Mouse (Mus musculus): ENCODE data around the gene Appl1. TPM values are rescaled to one million over a fixed set of nuclear protein-coding genes. Genes with fewer than 3 reads are reported as not detected.

Appl1 gene
- polyA plus RNA-seq, 1 experiment from 2014 or later = 31.3 TPM

DNA sequence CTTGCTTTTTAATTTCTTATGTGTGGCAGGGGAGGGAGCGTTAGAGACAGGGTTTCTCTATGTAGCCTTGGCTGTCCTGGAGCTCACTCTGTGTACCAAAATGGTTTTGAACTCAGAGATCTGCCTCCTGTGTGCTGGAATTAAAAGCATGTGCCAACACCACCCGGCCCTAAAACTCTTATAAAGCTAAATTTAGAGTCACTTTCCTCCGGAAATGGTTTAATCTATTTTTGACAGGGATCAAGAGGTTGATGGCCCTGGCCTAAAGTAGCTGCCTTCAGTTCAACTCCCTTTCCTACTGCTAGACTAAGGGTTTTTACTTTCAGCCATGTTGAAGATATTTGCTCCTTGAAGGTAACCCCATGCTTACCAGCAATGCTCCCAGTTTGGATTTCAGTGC, 22.4 kb upstream of the Appl1 start:
- Histone ChIP-seq H3K4me1 (ENCODE audit: insufficient read depth, low read length) (peaks cover 15% of the 10 kb centered on the region), H3K4me3 (ENCODE audit: low read length) (no peak overlapping the region), H3K27ac (ENCODE audit: low read length) (peak overlapping the region; percentile 2; the same call in 1 of the 2 replicates), H3K9ac (replicated peaks; ENCODE audit: low read length) (no peak overlapping the region), H3K27me3 (ENCODE audit: insufficient read depth, low read length) (no peaks in the 10 kb centered on the region), H3K36me3 (ENCODE audit: insufficient read depth, low read length) (no peaks in the 10 kb centered on the region), H3K9me3 (ENCODE audit: low read length) (no peaks in the 10 kb centered on the region), H3K4me2 (replicated peaks; ENCODE audit: low read depth, low read length) (no peak overlapping the region)
- ATAC-seq (ENCODE audit: low FRiP score, low TSS enrichment) = no peak
- WGBS = 31% methylated on average over 3 of the region's 3 CpGs

DNA sequence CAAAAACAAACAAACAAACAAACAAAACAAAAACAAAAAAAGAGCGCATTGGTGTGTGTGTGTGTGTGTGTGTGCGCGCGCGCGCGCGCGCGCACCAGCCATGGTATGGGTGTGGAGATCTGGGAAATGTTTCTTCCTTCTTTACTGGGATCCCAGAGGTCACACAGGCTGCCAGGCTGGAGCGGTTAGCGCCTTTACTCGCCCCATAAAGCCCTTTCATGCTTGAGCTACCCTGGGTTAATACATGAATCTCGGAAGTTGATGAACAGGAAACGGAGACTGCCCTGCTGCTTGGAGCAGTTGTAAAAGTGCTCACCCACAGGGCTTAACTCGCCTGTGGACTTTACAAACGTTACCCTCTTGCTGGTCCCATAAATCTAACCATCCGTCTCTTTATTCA, 20.6 kb upstream of the Appl1 start:
- WGBS = 37% methylated on average over 18 of the region's 18 CpGs
- Histone ChIP-seq H3K9ac (replicated peaks; ENCODE audit: low read length) (no peak overlapping the region), H3K27me3 (ENCODE audit: insufficient read depth, low read length) (no peaks in the 10 kb centered on the region), H3K27ac (ENCODE audit: low read length) (peak overlapping the region; percentile 65), H3K4me2 (replicated peaks; ENCODE audit: low read depth, low read length) (no peak overlapping the region; the same call in 1 of the 2 replicates), H3K36me3 (ENCODE audit: insufficient read depth, low read length) (no peaks in the 10 kb centered on the region), H3K4me3 (ENCODE audit: low read length) (no peak overlapping the region), H3K4me1 (ENCODE audit: insufficient read depth, low read length) (peaks cover 15% of the 10 kb centered on the region), H3K9me3 (ENCODE audit: low read length) (no peaks in the 10 kb centered on the region)
- ATAC-seq (ENCODE audit: low FRiP score, low TSS enrichment) = peak; percentile 91

DNA sequence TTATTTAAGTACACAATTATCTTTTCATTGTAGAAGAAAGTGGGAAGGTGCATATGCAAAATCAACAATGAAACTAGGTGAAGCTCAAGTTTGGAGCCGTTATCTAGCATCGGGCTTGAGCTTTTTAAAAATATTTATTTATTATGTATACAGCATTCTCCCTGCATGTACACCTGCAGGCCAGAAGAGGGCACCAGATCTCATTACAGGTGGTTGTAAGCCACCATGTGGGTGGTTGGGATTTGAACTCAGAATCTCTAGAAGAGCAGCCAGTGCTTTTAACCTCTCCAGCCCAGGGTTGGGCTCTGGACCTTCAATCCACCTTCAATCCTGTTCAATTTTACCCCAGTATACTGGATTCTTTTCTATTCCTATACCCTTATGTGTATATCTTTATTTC, 17.7 kb upstream of the Appl1 start:
- 81% methylated on average over 2 of the region's 2 CpGs for WGBS
- ATAC-seq (ENCODE audit: low FRiP score, low TSS enrichment) = no peak
- H3K4me2 ChIP-seq (replicated peaks; ENCODE audit: low read depth, low read length) = no peak overlapping the region
- H3K27ac ChIP-seq (ENCODE audit: low read length) = no peak overlapping the region
- no peaks in the 10 kb centered on the region for H3K9me3 ChIP-seq (ENCODE audit: low read length)
- no peaks in the 10 kb centered on the region for H3K36me3 ChIP-seq (ENCODE audit: insufficient read depth, low read length)
- peaks cover 5% of the 10 kb centered on the region for H3K4me1 ChIP-seq (ENCODE audit: insufficient read depth, low read length)
- no peak overlapping the region for H3K9ac ChIP-seq (replicated peaks; ENCODE audit: low read length)
- no peak overlapping the region for H3K4me3 ChIP-seq (ENCODE audit: low read length)
- H3K27me3 ChIP-seq (ENCODE audit: insufficient read depth, low read length) = no peaks in the 10 kb centered on the region

DNA sequence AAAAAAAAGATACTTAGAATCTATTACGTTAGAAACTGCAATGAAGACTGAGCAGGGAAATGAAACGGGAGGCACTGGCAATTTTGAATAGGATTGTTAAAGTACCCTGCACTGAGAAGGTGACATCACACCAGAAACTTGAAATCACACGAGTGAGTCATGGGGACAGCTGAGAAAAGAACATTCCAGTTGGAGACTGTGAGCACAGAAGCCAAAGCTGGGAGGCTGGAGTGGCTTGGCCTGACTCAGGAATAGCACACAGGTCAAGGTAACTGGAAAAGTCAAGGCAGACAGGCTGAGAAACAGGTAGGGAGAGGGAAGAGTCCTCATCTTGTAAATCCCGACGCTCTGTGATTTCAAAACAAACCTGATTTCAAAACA, 11.1 kb upstream of the Appl1 start:
- ATAC-seq (ENCODE audit: low FRiP score, low TSS enrichment) = no peak
- WGBS = 75% methylated on average over 5 of the region's 5 CpGs

DNA sequence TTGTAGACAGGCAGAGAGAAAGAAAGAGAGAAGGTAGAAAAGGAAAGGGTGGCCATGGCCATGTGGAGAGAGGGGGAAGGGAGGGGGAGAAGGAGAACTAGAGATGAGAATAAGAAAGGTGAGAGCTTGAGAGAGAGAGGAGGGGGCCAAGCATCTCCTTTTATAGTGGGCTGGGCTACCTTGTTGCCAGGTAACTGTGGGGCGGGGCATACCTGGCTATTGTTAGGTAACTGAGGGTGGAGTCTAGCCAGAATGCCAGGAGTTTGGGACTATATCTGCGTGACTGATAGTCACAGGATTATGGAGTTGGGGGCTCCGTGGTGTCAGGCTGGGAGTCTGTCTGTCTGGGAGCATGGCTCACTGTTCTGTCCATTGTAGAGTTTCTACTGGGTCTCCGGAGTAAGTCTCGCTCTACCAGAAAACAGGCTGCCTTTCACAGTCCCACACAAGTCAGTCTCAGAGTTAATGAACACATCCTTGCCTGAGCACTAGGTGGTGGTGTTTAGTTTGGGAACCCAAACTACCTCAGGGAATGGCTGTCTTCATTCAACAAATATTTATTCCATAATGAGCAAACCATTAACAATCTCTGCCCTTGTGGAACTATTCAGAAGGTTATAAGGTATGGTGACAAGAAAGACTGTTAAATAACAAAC, 10.6 kb upstream of the Appl1 start:
- no peaks in the 10 kb centered on the region for H3K27me3 ChIP-seq (ENCODE audit: insufficient read depth, low read length)
- H3K4me2 ChIP-seq (replicated peaks; ENCODE audit: low read depth, low read length) = no peak overlapping the region
- no peaks in the 10 kb centered on the region for H3K36me3 ChIP-seq (ENCODE audit: insufficient read depth, low read length)
- no peak overlapping the region for H3K4me3 ChIP-seq (ENCODE audit: low read length)
- H3K4me1 ChIP-seq (ENCODE audit: insufficient read depth, low read length) = peaks cover 6% of the 10 kb centered on the region
- WGBS = 75% methylated on average over 5 of the region's 5 CpGs
- ATAC-seq (ENCODE audit: low FRiP score, low TSS enrichment) = no peak
- no peak overlapping the region for H3K9ac ChIP-seq (replicated peaks; ENCODE audit: low read length)
- no peak overlapping the region for H3K27ac ChIP-seq (ENCODE audit: low read length)
- H3K9me3 ChIP-seq (ENCODE audit: low read length) = peaks cover 8% of the 10 kb centered on the region

More for the DNA sequence above, 11.1 kb upstream of the Appl1 start:
- no peak overlapping the region for H3K4me2 ChIP-seq (replicated peaks; ENCODE audit: low read depth, low read length)
- H3K9me3 ChIP-seq (ENCODE audit: low read length) = peaks cover 8% of the 10 kb centered on the region
- H3K27me3 ChIP-seq (ENCODE audit: insufficient read depth, low read length) = no peaks in the 10 kb centered on the region
- H3K4me1 ChIP-seq (ENCODE audit: insufficient read depth, low read length) = peaks cover 6% of the 10 kb centered on the region
- H3K36me3 ChIP-seq (ENCODE audit: insufficient read depth, low read length) = no peaks in the 10 kb centered on the region
- H3K4me3 ChIP-seq (ENCODE audit: low read length) = no peak overlapping the region
- H3K9ac ChIP-seq (replicated peaks; ENCODE audit: low read length) = no peak overlapping the region
- no peak overlapping the region for H3K27ac ChIP-seq (ENCODE audit: low read length)

DNA sequence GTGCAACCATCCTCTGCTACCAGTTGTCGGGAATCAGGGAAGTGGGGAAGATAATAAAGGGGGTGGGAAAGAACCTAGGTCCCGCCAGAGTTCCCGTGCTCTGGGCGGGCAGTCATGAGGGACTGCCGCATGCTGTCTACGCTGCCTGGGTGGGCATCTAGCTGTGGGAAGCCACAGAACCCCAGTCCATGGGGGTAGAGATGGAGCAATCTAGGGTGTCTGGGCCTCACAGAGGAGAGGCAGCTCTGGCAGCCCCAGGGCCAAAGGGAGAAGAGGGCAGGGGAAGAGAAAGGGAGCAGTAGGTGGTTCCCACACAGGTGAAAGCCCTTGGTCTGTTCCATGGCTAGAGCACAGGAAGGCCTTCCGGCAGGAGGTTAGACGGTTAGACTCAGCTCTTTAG, 10.0 kb upstream of the Appl1 start:
- WGBS = 92% methylated on average over 8 of the region's 8 CpGs
- peaks cover 6% of the 10 kb centered on the region for H3K4me1 ChIP-seq (ENCODE audit: insufficient read depth, low read length)
- no peak overlapping the region for H3K4me2 ChIP-seq (replicated peaks; ENCODE audit: low read depth, low read length)
- no peaks in the 10 kb centered on the region for H3K36me3 ChIP-seq (ENCODE audit: insufficient read depth, low read length)
- no peak overlapping the region for H3K9ac ChIP-seq (replicated peaks; ENCODE audit: low read length)
- no peak overlapping the region for H3K4me3 ChIP-seq (ENCODE audit: low read length)
- peaks cover 8% of the 10 kb centered on the region for H3K9me3 ChIP-seq (ENCODE audit: low read length)
- H3K27ac ChIP-seq (ENCODE audit: low read length) = no peak overlapping the region
- no peak for ATAC-seq (ENCODE audit: low FRiP score, low TSS enrichment)
- H3K27me3 ChIP-seq (ENCODE audit: insufficient read depth, low read length) = no peaks in the 10 kb centered on the region

DNA sequence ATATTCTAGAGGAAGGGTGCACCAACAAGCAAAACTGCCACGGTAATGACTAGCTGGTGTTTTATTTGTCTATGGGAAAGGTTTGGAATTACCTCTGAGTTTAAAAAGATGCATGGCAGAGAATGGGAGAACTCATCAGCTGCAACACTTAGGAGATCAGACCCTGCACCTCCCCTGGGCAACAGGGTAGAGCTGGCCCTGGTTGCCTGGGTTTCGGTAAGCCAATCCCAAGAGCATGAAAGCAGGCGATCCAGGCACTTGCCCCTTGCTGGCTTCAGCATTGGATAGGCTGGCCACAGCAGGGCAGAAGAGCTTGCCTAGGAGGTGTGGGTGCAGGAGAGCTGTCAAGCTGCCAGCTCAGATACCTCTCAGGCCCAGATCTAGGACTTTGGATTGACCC, 8.8 kb upstream of the Appl1 start:
- no peak overlapping the region for H3K4me3 ChIP-seq (ENCODE audit: low read length)
- ATAC-seq (ENCODE audit: low FRiP score, low TSS enrichment) = 0 out of 2 replicates have a peak, but pooled peaks have one; percentile 4
- H3K27ac ChIP-seq (ENCODE audit: low read length) = no peak overlapping the region
- no peak overlapping the region for H3K9ac ChIP-seq (replicated peaks; ENCODE audit: low read length)
- no peaks in the 10 kb centered on the region for H3K27me3 ChIP-seq (ENCODE audit: insufficient read depth, low read length)
- H3K4me2 ChIP-seq (replicated peaks; ENCODE audit: low read depth, low read length) = no peak overlapping the region
- peaks cover 6% of the 10 kb centered on the region for H3K4me1 ChIP-seq (ENCODE audit: insufficient read depth, low read length)
- 77% methylated on average over 3 of the region's 3 CpGs for WGBS
- peaks cover 8% of the 10 kb centered on the region for H3K9me3 ChIP-seq (ENCODE audit: low read length)
- no peaks in the 10 kb centered on the region for H3K36me3 ChIP-seq (ENCODE audit: insufficient read depth, low read length)

DNA sequence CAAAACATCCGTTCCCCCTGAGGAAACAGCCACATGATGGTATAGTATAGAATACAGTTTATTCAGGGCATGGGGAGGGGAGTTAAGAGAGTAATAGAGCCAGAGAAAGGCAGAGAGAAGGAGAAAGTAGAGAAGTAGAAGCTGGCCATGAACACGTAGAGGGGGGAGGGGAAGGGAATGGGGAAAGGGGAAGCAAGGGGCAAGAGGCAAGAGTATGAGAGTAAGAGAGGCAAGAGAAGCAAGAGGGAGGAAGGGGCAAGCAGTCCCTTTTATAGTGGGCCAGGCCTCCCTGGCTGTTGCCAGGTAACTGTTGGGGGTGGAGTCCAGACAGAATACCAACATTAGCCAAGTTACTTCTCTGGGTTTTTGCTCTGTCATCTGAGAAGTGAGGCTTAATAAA, 6.5 kb upstream of the Appl1 start:
- no peak for ATAC-seq (ENCODE audit: low FRiP score, low TSS enrichment)
- Histone ChIP-seq H3K4me2 (replicated peaks; ENCODE audit: low read depth, low read length) (no peak overlapping the region), H3K27ac (ENCODE audit: low read length) (no peak overlapping the region), H3K4me1 (ENCODE audit: insufficient read depth, low read length) (peaks cover 6% of the 10 kb centered on the region), H3K9ac (replicated peaks; ENCODE audit: low read length) (no peak overlapping the region), H3K9me3 (ENCODE audit: low read length) (peaks cover 8% of the 10 kb centered on the region), H3K27me3 (ENCODE audit: insufficient read depth, low read length) (no peaks in the 10 kb centered on the region), H3K4me3 (ENCODE audit: low read length) (no peak overlapping the region), H3K36me3 (ENCODE audit: insufficient read depth, low read length) (no peaks in the 10 kb centered on the region)
- WGBS = 22% methylated on average over 2 of the region's 2 CpGs

DNA sequence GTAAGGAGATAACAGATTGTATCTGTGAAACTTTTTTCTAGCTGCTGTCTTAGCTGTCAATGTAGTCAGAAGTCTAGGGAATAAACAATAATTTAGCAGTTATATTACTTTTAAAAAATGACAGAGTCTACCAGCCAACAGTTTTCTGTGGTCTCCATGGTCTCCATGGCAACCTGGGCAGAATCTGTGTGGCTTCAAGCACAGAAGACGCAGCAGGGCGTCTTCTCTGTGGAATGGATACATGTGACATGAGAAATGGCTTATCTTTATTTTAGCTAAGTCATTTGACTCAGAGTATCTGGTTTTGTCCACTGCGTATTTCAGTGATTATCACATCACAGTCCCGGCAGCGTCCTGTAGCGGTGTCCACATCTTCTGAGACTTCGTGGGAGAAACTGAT, 5.2 kb upstream of the Appl1 start:
- H3K27ac ChIP-seq (ENCODE audit: low read length) = no peak overlapping the region
- no peak overlapping the region for H3K9ac ChIP-seq (replicated peaks; ENCODE audit: low read length)
- H3K4me1 ChIP-seq (ENCODE audit: insufficient read depth, low read length) = peaks cover 6% of the 10 kb centered on the region
- H3K9me3 ChIP-seq (ENCODE audit: low read length) = peaks cover 7% of the 10 kb centered on the region
- 81% methylated on average over 7 of the region's 7 CpGs for WGBS
- H3K4me3 ChIP-seq (ENCODE audit: low read length) = no peak overlapping the region
- H3K36me3 ChIP-seq (ENCODE audit: insufficient read depth, low read length) = no peaks in the 10 kb centered on the region
- H3K27me3 ChIP-seq (ENCODE audit: insufficient read depth, low read length) = no peaks in the 10 kb centered on the region
- no peak overlapping the region for H3K4me2 ChIP-seq (replicated peaks; ENCODE audit: low read depth, low read length)
- no peak for ATAC-seq (ENCODE audit: low FRiP score, low TSS enrichment)

DNA sequence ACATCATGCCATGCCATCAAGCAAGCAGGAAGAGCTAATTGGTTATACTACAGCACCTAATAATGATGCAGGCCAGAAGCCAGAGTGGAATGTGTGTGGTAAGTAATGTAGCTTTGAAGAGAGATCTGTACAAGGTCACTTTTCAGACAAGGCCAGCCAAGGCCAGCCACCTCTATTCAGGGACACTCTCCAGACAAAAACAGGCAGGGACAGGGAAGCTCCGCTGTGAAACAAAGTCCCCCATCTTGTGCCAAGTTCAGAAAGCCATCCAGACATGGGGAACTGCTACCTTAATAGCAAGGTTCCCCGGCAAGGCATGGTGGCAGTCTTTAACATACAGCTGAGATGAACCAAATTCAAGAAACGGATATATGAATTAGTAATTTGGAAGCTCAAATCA, 4.5 kb upstream of the Appl1 start:
- no peak overlapping the region for H3K4me2 ChIP-seq (replicated peaks; ENCODE audit: low read depth, low read length)
- no peak overlapping the region for H3K27ac ChIP-seq (ENCODE audit: low read length)
- no peak overlapping the region for H3K4me3 ChIP-seq (ENCODE audit: low read length)
- 92% methylated on average over 3 of the region's 3 CpGs for WGBS
- no peak for ATAC-seq (ENCODE audit: low FRiP score, low TSS enrichment)
- H3K27me3 ChIP-seq (ENCODE audit: insufficient read depth, low read length) = no peaks in the 10 kb centered on the region
- H3K9ac ChIP-seq (replicated peaks; ENCODE audit: low read length) = no peak overlapping the region
- H3K4me1 ChIP-seq (ENCODE audit: insufficient read depth, low read length) = peaks cover 6% of the 10 kb centered on the region
- no peaks in the 10 kb centered on the region for H3K9me3 ChIP-seq (ENCODE audit: low read length)
- H3K36me3 ChIP-seq (ENCODE audit: insufficient read depth, low read length) = no peaks in the 10 kb centered on the region

All from kidney, embryonic 16.5 days (tissue).